Mouse (Mus musculus): ENCODE data around the gene Ctnna3. TPM values are rescaled to one million over a fixed set of nuclear protein-coding genes. Genes with fewer than 3 reads are reported as not detected.

Gene Ctnna3
- polyA plus RNA-seq, 1 experiment from 2014 or later = not detected

- WGBS (ENCODE audit: insufficient replicate concordance) = 74% methylated on average over 4 of the region's 4 CpGs
- Histone ChIP-seq H3K9ac (replicated peaks) (no peak overlapping the region), H3K27ac (ENCODE audit: low read depth) (no peak overlapping the region), H3K36me3 (replicated peaks; ENCODE audit: insufficient read depth, low read length) (no peaks in the 10 kb centered on the region), H3K4me1 (ENCODE audit: insufficient read depth) (no peaks in the 10 kb centered on the region), H3K4me2 (ENCODE audit: low read depth, low read length) (no peak overlapping the region), H3K9me3 (ENCODE audit: low read length) (no peaks in the 10 kb centered on the region), H3K27me3 (ENCODE audit: insufficient read depth, low read length) (no peaks in the 10 kb centered on the region), H3K4me3 (ENCODE audit: low read depth, low read length) (no peak overlapping the region)
- no peak for DNase-seq
- TF ChIP-seq CTCF (IDR thresholded peaks at IDR 0.05; ENCODE audit: low read depth) (no peak), EP300 (IDR thresholded peaks at IDR 0.05; ENCODE audit: low read depth) (no peak)
- no peak for ATAC-seq
Observed at GRCm38 (mm10) chr10:63453926-63454325, 24.0 kb downstream of the Ctnna3 start.

GRCm38 (mm10) chr10:63455110-63455878, 25.4 kb downstream of the Ctnna3 start:
- ATAC-seq (no peak), DNase-seq (no peak)
- H3K27me3 ChIP-seq (ENCODE audit: insufficient read depth, low read length) = no peaks in the 10 kb centered on the region
- H3K4me2 ChIP-seq (ENCODE audit: low read depth, low read length) = no peak overlapping the region
- WGBS (ENCODE audit: insufficient replicate concordance) = 50% methylated on average over 8 of the region's 8 CpGs
- H3K9ac ChIP-seq (replicated peaks) = no peak overlapping the region
- H3K4me1 ChIP-seq (ENCODE audit: insufficient read depth) = no peaks in the 10 kb centered on the region
- no peak overlapping the region for H3K27ac ChIP-seq (ENCODE audit: low read depth)
- H3K36me3 ChIP-seq (replicated peaks; ENCODE audit: insufficient read depth, low read length) = no peaks in the 10 kb centered on the region
- no peaks in the 10 kb centered on the region for H3K9me3 ChIP-seq (ENCODE audit: low read length)
- no peak overlapping the region for H3K4me3 ChIP-seq (ENCODE audit: low read depth, low read length)
- TF ChIP-seq EP300 (IDR thresholded peaks at IDR 0.05; ENCODE audit: low read depth) = no peak
- peak; percentile 27; the same call in 1 of the 2 replicates for TF ChIP-seq CTCF (IDR thresholded peaks at IDR 0.05; ENCODE audit: low read depth)

- ATAC-seq = no peak
- H3K4me3 ChIP-seq (ENCODE audit: low read depth, low read length) = no peak overlapping the region
- no peaks in the 10 kb centered on the region for H3K9me3 ChIP-seq (ENCODE audit: low read length)
- no peak for DNase-seq
- H3K4me2 ChIP-seq (ENCODE audit: low read depth, low read length) = peak overlapping the region; percentile 33; the same call in 1 of the 2 replicates
- no peaks in the 10 kb centered on the region for H3K36me3 ChIP-seq (replicated peaks; ENCODE audit: insufficient read depth, low read length)
- H3K27ac ChIP-seq (ENCODE audit: low read depth) = no peak overlapping the region
- 61% methylated on average over 17 of the region's 17 CpGs for WGBS (ENCODE audit: insufficient replicate concordance)
- no peak overlapping the region; the same call in 1 of the 2 replicates for H3K9ac ChIP-seq (replicated peaks)
- H3K27me3 ChIP-seq (ENCODE audit: insufficient read depth, low read length) = no peaks in the 10 kb centered on the region
- H3K4me1 ChIP-seq (ENCODE audit: insufficient read depth) = no peaks in the 10 kb centered on the region
- TF ChIP-seq EP300 (IDR thresholded peaks at IDR 0.05; ENCODE audit: low read depth) (no peak), CTCF (IDR thresholded peaks at IDR 0.05; ENCODE audit: low read depth) (no peak)
Observed at GRCm38 (mm10) chr10:63457292-63458128, 27.6 kb downstream of the Ctnna3 start.

- Histone ChIP-seq H3K9ac (replicated peaks) (no peak overlapping the region), H3K4me2 (ENCODE audit: low read depth, low read length) (no peak overlapping the region), H3K9me3 (ENCODE audit: low read length) (no peaks in the 10 kb centered on the region), H3K4me3 (ENCODE audit: low read depth, low read length) (no peak overlapping the region), H3K27ac (ENCODE audit: low read depth) (no peak overlapping the region), H3K36me3 (replicated peaks; ENCODE audit: insufficient read depth, low read length) (no peaks in the 10 kb centered on the region), H3K4me1 (ENCODE audit: insufficient read depth) (no peaks in the 10 kb centered on the region), H3K27me3 (ENCODE audit: insufficient read depth, low read length) (no peaks in the 10 kb centered on the region)
- TF ChIP-seq EP300 (IDR thresholded peaks at IDR 0.05; ENCODE audit: low read depth) (no peak), CTCF (IDR thresholded peaks at IDR 0.05; ENCODE audit: low read depth) (no peak)
- ATAC-seq (no peak), DNase-seq (no peak)
- WGBS (ENCODE audit: insufficient replicate concordance) = 61% methylated on average over 5 of the region's 5 CpGs
Observed at GRCm38 (mm10) chr10:63460935-63461334, 31.0 kb downstream of the Ctnna3 start.

GRCm38 (mm10) chr10:63472473-63472872, 42.6 kb downstream of the Ctnna3 start:
- Histone ChIP-seq H3K9ac (replicated peaks) (no peak overlapping the region), H3K27ac (ENCODE audit: low read depth) (no peak overlapping the region), H3K9me3 (ENCODE audit: low read length) (no peaks in the 10 kb centered on the region), H3K4me2 (ENCODE audit: low read depth, low read length) (no peak overlapping the region), H3K4me1 (ENCODE audit: insufficient read depth) (no peaks in the 10 kb centered on the region), H3K27me3 (ENCODE audit: insufficient read depth, low read length) (no peaks in the 10 kb centered on the region), H3K36me3 (replicated peaks; ENCODE audit: insufficient read depth, low read length) (no peaks in the 10 kb centered on the region), H3K4me3 (ENCODE audit: low read depth, low read length) (no peak overlapping the region)
- no peak for ATAC-seq
- WGBS (ENCODE audit: insufficient replicate concordance) = 72% methylated on average over 6 of the region's 6 CpGs
- no peak for DNase-seq
- TF ChIP-seq CTCF (IDR thresholded peaks at IDR 0.05; ENCODE audit: low read depth) (no peak), EP300 (IDR thresholded peaks at IDR 0.05; ENCODE audit: low read depth) (no peak)

GRCm38 (mm10) chr10:63476167-63476647, 46.3 kb downstream of the Ctnna3 start:
- DNase-seq = no peak
- Histone ChIP-seq H3K9ac (replicated peaks) (no peak overlapping the region), H3K4me2 (ENCODE audit: low read depth, low read length) (no peak overlapping the region), H3K27ac (ENCODE audit: low read depth) (no peak overlapping the region), H3K9me3 (ENCODE audit: low read length) (no peaks in the 10 kb centered on the region), H3K4me3 (ENCODE audit: low read depth, low read length) (no peak overlapping the region), H3K4me1 (ENCODE audit: insufficient read depth) (no peaks in the 10 kb centered on the region), H3K36me3 (replicated peaks; ENCODE audit: insufficient read depth, low read length) (no peaks in the 10 kb centered on the region), H3K27me3 (ENCODE audit: insufficient read depth, low read length) (no peaks in the 10 kb centered on the region)
- WGBS (ENCODE audit: insufficient replicate concordance) = 49% methylated on average over 10 of the region's 10 CpGs
- peak; percentile 54; the same call in 1 of the 2 replicates for ATAC-seq
- TF ChIP-seq EP300 (IDR thresholded peaks at IDR 0.05; ENCODE audit: low read depth) (no peak), CTCF (IDR thresholded peaks at IDR 0.05; ENCODE audit: low read depth) (no peak)

All from liver, postnatal 0 days (tissue).